Mouse (Mus musculus) C2C12 (cell line): ENCODE results near the gene Mtif2.
A peak's percentile ranks its signal among the peaks of the same experiment; 100 is the strongest.

Experiments used
- CTCF ChIP-seq: IDR thresholded peaks from one replicate; pipeline ENCODE4 v1.5.1; 2011; ENCODE audit not compliant: control insufficient read depth, insufficient read depth, insufficient read length
- MAX ChIP-seq: IDR thresholded peaks from one replicate; pipeline ENCODE4 v1.6.1; 2011; ENCODE audit warnings: mild to moderate bottlenecking, control low read depth
- USF1 ChIP-seq: IDR thresholded peaks from one replicate; pipeline ENCODE4 v1.6.1; 2011; ENCODE audit warnings: low read depth, mild to moderate bottlenecking, control low read depth, moderate library complexity

DNA sequence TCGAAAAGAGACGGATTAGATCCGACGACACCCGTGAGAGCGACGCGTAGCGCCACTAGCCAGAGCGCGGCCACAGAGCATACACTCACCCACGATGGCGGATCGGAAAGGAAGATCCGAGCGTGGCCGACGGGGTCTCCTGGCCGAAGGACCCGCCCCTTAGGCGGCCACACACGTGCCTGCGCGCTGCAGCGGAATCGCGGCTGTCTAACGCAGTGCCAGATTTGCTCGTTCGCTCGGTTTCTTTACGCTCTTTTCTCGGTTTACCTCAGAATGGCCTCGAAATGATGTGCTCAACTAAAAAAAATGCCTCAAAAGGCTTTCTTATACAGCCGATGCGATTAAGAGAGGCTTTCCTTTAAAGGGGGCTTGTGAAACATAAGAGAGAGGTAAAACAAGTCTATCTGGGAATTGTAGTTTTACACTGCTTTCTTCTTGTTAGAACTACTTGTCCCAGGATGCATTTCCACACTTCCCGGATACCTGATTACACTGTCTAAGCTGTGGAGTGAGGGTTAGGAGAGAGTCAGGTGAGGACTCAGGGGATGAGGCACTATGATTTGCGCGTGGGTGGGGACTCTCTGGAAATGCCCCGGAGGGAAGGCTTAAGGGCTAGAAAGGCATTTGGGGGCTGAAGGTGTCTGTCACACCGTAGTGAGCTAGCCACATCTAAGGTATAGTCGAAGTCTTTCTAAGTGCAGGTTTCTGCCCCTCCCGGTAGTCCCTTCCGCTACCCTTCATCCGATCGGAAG lies 21.7 kb downstream of the Mtif2 start, which contains the start of the genes Clhc1 and Rps27a:
- TF ChIP-seq USF1 (no peak), CTCF (no peak), MAX (peak; percentile 100)
